Mouse (Mus musculus) forebrain, embryonic 13.5 days (tissue): ENCODE measurements around the gene Akt1s1. TPM values are rescaled to one million over a fixed set of nuclear protein-coding genes. Genes with fewer than 3 reads are reported as not detected.

Experiments used
- ATAC-seq: fragments of 200-750 bp; cut with Nextera tagmentation; 2 replicates; pipeline ENCODE4 v1.8.0; 2017
- H3K27ac ChIP-seq: fragments of 300-500 bp; sonication (generic); 2 replicates; pipeline ENCODE4 v1.5.1; 2015; ENCODE audit warnings: inconsistent platforms, mild to moderate bottlenecking, moderate library complexity
- H3K27me3 ChIP-seq: fragments of 300-500 bp; sonication (generic); 2 replicates; pipeline ENCODE4 v1.6.1; 2015; ENCODE audit warnings: mild to moderate bottlenecking, inconsistent platforms
- H3K36me3 ChIP-seq: fragments of 300-500 bp; sonication (generic); 2 replicates; pipeline ENCODE4 v1.6.1; 2015; ENCODE audit warnings: mild to moderate bottlenecking, inconsistent platforms; ENCODE audit not compliant: poor library complexity, severe bottlenecking
- H3K4me1 ChIP-seq: fragments of 300-500 bp; sonication (generic); 2 replicates; pipeline ENCODE4 v1.6.1; 2015; ENCODE audit warnings: inconsistent platforms
- H3K4me2 ChIP-seq: fragments of 300-500 bp; sonication (generic); 2 replicates; pipeline ENCODE4 v1.6.1; 2015; ENCODE audit warnings: inconsistent platforms, mild to moderate bottlenecking, moderate library complexity
- H3K4me3 ChIP-seq: fragments of 300-500 bp; sonication (generic); 2 replicates; pipeline ENCODE4 v1.5.1; 2015; ENCODE audit warnings: mild to moderate bottlenecking, inconsistent platforms
- H3K9ac ChIP-seq: fragments of 300-500 bp; sonication (generic); 2 replicates; pipeline ENCODE4 v1.6.1; 2015; ENCODE audit warnings: mild to moderate bottlenecking, inconsistent platforms
- H3K9me3 ChIP-seq: fragments of 300-500 bp; sonication (generic); replicated peaks from 2 replicates; pipeline ENCODE4 v1.6.1; 2016; ENCODE audit warnings: inconsistent platforms
- WGBS: fragments of 180-500 bp; shearing (Covaris S2); methylation state at CpG from one replicate; pipeline ENCODE4 v1.1.7; 2015; 5-methylcytosine and 5-hydroxymethylcytosine counted together
- microRNA counts: library from miRNA; unstranded; fragments of <30 nt; microRNA quantifications from one replicate; lab custom pipeline; 2016
- microRNA-seq: library from miRNA; unstranded; fragments of <30 nt; microRNA quantifications from one replicate; pipeline ENCODE4, GENCODE M21; 2016
- polyA plus RNA-seq: library from polyadenylated mRNA; unstranded; fragments of >200 nt; fragmentation: Nextera tagmentation; extraction: Ambion mirVana; gene quantifications from 2 replicates; pipeline ENCODE4 v1.2.1, GENCODE M21; 2015

Gene Akt1s1
- polyA plus RNA-seq, 1 experiment from 2014 or later = 93.1 TPM

- no peak overlapping the region; the same call in 1 of the 2 replicates for H3K4me2 ChIP-seq
- 42% methylated on average over 19 of the region's 19 CpGs for WGBS
- H3K9me3 ChIP-seq = no peaks in the 10 kb centered on the region
- no peaks in the 10 kb centered on the region for H3K27me3 ChIP-seq
- H3K36me3 ChIP-seq = peaks cover 53% of the 10 kb centered on the region
- H3K27ac ChIP-seq = no peak overlapping the region
- H3K4me1 ChIP-seq = peaks cover 62% of the 10 kb centered on the region
- H3K9ac ChIP-seq = peak overlapping the region; percentile 43; the same call in 1 of the 2 replicates
- no peak for ATAC-seq
- H3K4me3 ChIP-seq = no peak overlapping the region
Measured at GRCm38 (mm10) chr7:44898607-44899006, 49.8 kb downstream of the Akt1s1 start.

- peaks cover 44% of the 10 kb centered on the region for H3K4me1 ChIP-seq
- WGBS = 88% methylated on average over 11 of the region's 11 CpGs
Measured at GRCm38 (mm10) chr7:44900632-44901031, 51.8 kb downstream of the Akt1s1 start.

GRCm38 (mm10) chr7:44901230-44901722, 52.5 kb downstream of the Akt1s1 start:
- peak overlapping the region; percentile 51 for H3K9ac ChIP-seq
- H3K4me1 ChIP-seq = peaks cover 42% of the 10 kb centered on the region
- peak overlapping the region; percentile 28 for H3K4me3 ChIP-seq
- H3K27ac ChIP-seq = peak overlapping the region; percentile 49
- peak; percentile 44 for ATAC-seq
- H3K27me3 ChIP-seq = no peaks in the 10 kb centered on the region
- H3K9me3 ChIP-seq = no peaks in the 10 kb centered on the region
- peak overlapping the region; percentile 54 for H3K4me2 ChIP-seq
- H3K36me3 ChIP-seq = peaks cover 80% of the 10 kb centered on the region
- 16% methylated on average over 21 of the region's 21 CpGs for WGBS

More at GRCm38 (mm10) chr7:44900632-44901031, 51.8 kb downstream of the Akt1s1 start:
- Histone ChIP-seq H3K27me3 (no peaks in the 10 kb centered on the region), H3K27ac (peak overlapping the region; percentile 49; the same call in 1 of the 2 replicates), H3K9ac (no peak overlapping the region), H3K4me2 (peak overlapping the region; percentile 54; the same call in 1 of the 2 replicates), H3K4me3 (no peak overlapping the region), H3K36me3 (peaks cover 73% of the 10 kb centered on the region), H3K9me3 (no peaks in the 10 kb centered on the region)
- no peak for ATAC-seq

MicroRNA genes within 50 kb of the gene (microRNA counts, 519-probe panel; counts per million panel counts)
- 177 counts per million, percentile 53 among the panel's probes with 10 or more counts for microRNA mmu-miR-707 (lab: Ali Mortazavi, UCI)

Small RNAs within 50 kb of the gene (microRNA-seq; reads per million reads assigned to microRNA genes)
- gene Mir707 = not detected

Other genes with a start within 250 kb of the Akt1s1 start
- gene Myh14, start 178.1 kb upstream of the Akt1s1 start, polyA plus RNA-seq = 0.49 and 0.84 TPM in 2 replicates
- not detected in 2 replicates for gene Izumo2, start 140.2 kb upstream of the Akt1s1 start, polyA plus RNA-seq
- gene Vrk3, start 100.6 kb upstream of the Akt1s1 start, polyA plus RNA-seq = 38.7 and 39.0 TPM in 2 replicates
- gene Zfp473, start 97.9 kb upstream of the Akt1s1 start, polyA plus RNA-seq = 1.4 and 1.6 TPM in 2 replicates
- gene Nup62, start 32.9 kb upstream of the Akt1s1 start, polyA plus RNA-seq = 73.5 and 83.0 TPM in 2 replicates
- 1.2 and 1.9 TPM in 2 replicates for gene Il4i1, start 32.6 kb upstream of the Akt1s1 start, polyA plus RNA-seq
- gene Atf5, start 32.3 kb upstream of the Akt1s1 start, polyA plus RNA-seq = 5.4 and 5.7 TPM in 2 replicates
- 81.5 and 95.5 TPM in 2 replicates for gene Tbc1d17, start 88 bp downstream of the Akt1s1 start, polyA plus RNA-seq
- 34.9 and 38.1 TPM in 2 replicates for gene Pnkp, start 8.1 kb downstream of the Akt1s1 start, polyA plus RNA-seq
- 558 and 574 TPM in 2 replicates for gene Ptov1, start 20.8 kb downstream of the Akt1s1 start, polyA plus RNA-seq
- gene Med25, start 43.7 kb downstream of the Akt1s1 start, polyA plus RNA-seq = 145 and 165 TPM in 2 replicates
- gene Fuz, start 47.1 kb downstream of the Akt1s1 start, polyA plus RNA-seq = 24.7 and 27.7 TPM in 2 replicates
- gene Ap2a1, start 80.5 kb downstream of the Akt1s1 start, polyA plus RNA-seq = 81.7 and 87.2 TPM in 2 replicates
- gene Tsks, start 94.2 kb downstream of the Akt1s1 start, polyA plus RNA-seq = 0.20 TPM in 1 of 2 replicates, not detected in the other
- gene Cpt1c, start 125.9 kb downstream of the Akt1s1 start, polyA plus RNA-seq = 40.2 and 43.1 TPM in 2 replicates
- gene Prmt1, start 137.6 kb downstream of the Akt1s1 start, polyA plus RNA-seq = 815 and 859 TPM in 2 replicates
- 67.9 and 72.7 TPM in 2 replicates for gene Irf3, start 148.7 kb downstream of the Akt1s1 start, polyA plus RNA-seq
- gene Bcl2l12, start 149.7 kb downstream of the Akt1s1 start, polyA plus RNA-seq = 40.5 and 45.6 TPM in 2 replicates
- gene Scaf1, start 167.4 kb downstream of the Akt1s1 start, polyA plus RNA-seq = 35.8 and 38.9 TPM in 2 replicates
- gene Rras, start 169.0 kb downstream of the Akt1s1 start, polyA plus RNA-seq = 9.4 and 10.2 TPM in 2 replicates
- gene Prr12, start 203.9 kb downstream of the Akt1s1 start, polyA plus RNA-seq = 14.9 and 17.2 TPM in 2 replicates
- gene Nosip, start 213.4 kb downstream of the Akt1s1 start, polyA plus RNA-seq = 52.7 and 58.5 TPM in 2 replicates
- gene Prrg2, start 213.7 kb downstream of the Akt1s1 start, polyA plus RNA-seq = 14.7 and 14.8 TPM in 2 replicates
- 61.3 and 62.0 TPM in 2 replicates for gene Rcn3, start 243.2 kb downstream of the Akt1s1 start, polyA plus RNA-seq